Comparison of ENCODE assay signal across 12 mouse cellular contexts in the genomic region with DNA sequence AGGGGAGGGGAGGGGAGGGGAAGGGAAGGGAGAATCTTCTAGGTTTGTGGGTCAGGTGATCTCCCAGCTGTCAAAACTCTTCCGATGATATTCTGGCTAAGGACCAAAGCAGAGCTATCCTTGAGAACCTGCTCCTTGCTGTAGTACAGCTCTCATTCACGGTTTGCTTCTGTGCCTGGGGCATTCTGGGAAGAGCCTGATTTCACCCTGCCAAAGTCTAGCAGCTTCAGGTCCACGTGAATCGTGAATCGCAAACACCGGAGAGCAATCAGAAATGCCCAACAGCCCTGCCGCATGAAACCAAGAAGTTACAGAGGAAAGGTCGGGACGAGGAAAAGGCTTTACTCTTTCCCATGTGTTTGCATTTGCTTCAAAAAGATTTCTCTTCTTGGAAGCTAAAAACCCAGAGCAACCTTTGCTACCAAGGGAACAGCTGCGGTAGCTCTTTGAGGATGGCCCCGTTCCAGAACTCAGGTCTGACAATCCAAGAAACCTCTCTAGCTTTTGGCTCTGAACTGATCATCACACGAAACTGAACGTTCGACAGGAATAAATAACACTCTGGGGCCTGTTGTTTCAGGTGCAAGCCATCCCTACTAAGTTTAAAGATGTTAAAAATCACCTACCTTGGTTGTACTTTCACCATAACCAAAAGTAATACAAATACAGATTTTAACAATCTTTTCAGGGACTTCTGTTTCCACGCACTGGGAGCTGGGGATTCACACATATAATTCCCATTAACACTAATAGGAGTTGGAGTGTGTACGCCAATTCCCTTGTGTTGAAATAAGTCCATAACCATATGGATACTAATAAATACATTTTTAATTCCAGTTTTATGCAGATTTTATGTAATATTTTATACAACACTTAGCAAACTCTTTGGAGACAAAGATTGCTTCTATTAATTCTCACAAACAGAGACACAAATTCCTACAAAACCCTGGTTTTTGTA.
DNase-seq lines count a peak whose midpoint lies in the region; ATAC-seq and TF ChIP-seq lines count a peak whose summit lies in the region.
"Had no signal": no experiment of that assay in that cellular context is flagged by ENCODE, and none has a peak within 500 bp of the region (broad histone marks: within the 10 kb centered on the region; RNA-seq: fewer than 3 reads in every experiment).

No protein-coding gene starts in this region.

- peak; percentile 31 for DNase-seq in hindbrain, embryonic 14.5 days (ENCODE audit: low spot score)
- peak; percentile 23 for DNase-seq in lung, embryonic 14.5 days
- DNase-seq in lung, adult 2 months: no peak
- DNase-seq in brain, embryonic 14.5 days (ENCODE audit: low read depth): peak; percentile 77
- DNase-seq in cerebellum, postnatal 10 days: peak; percentile 90
- DNase-seq in thymus, adult 2 months: no peak
- DNase-seq in embryo, embryonic 11 days: no peak
- DNase-seq: gastrocnemius, postnatal 25 days; layer of hippocampus, adult 9-11 months; lung, postnatal 4 days had no signal

- H3K9ac ChIP-seq in hindbrain, embryonic 14.5 days: no peak overlapping the region
- H3K9ac ChIP-seq in hindbrain, embryonic 13.5 days: no peak overlapping the region
- H3K9ac ChIP-seq in lung, embryonic 14.5 days: no peak overlapping the region
- H3K9ac ChIP-seq: limb, embryonic 15.5 days had no signal

- H3K36me3 ChIP-seq in hindbrain, embryonic 14.5 days (replicated peaks; ENCODE audit: control insufficient read depth, insufficient read depth): no peaks in the 10 kb centered on the region
- no peaks in the 10 kb centered on the region for H3K36me3 ChIP-seq in hindbrain, embryonic 13.5 days
- no peaks in the 10 kb centered on the region for H3K36me3 ChIP-seq in lung, embryonic 14.5 days (ENCODE audit: insufficient read depth)
- no peaks in the 10 kb centered on the region for H3K36me3 ChIP-seq in thymus, adult 2 months (ENCODE audit: control insufficient read depth, insufficient read depth, low read length)
- H3K36me3 ChIP-seq: limb, embryonic 15.5 days had no signal

- H3K9me3 ChIP-seq in hindbrain, embryonic 14.5 days (ENCODE audit: control insufficient read depth, low read length): no peaks in the 10 kb centered on the region
- H3K9me3 ChIP-seq in hindbrain, embryonic 13.5 days: no peaks in the 10 kb centered on the region
- no peaks in the 10 kb centered on the region for H3K9me3 ChIP-seq in lung, embryonic 14.5 days (ENCODE audit: low read depth, low read length)
- H3K9me3 ChIP-seq: limb, embryonic 15.5 days had no signal

- H3K27me3 ChIP-seq in hindbrain, embryonic 14.5 days (ENCODE audit: control insufficient read depth, insufficient read depth, low read length): no peaks in the 10 kb centered on the region
- H3K27me3 ChIP-seq in hindbrain, embryonic 13.5 days: 0 out of 2 replicates have a peak, but pooled peaks cover 5% of the 10 kb centered on the region
- H3K27me3 ChIP-seq in lung, embryonic 14.5 days (ENCODE audit: insufficient read depth, low read length): no peaks in the 10 kb centered on the region
- no peaks in the 10 kb centered on the region for H3K27me3 ChIP-seq in thymus, adult 2 months (ENCODE audit: control insufficient read depth, insufficient read depth, low read length)
- H3K27me3 ChIP-seq: limb, embryonic 15.5 days had no signal

- no peak for TF ChIP-seq POLR2A in lung, adult 2 months (IDR thresholded peaks at IDR 0.05; ENCODE audit: borderline replicate concordance, extremely low read depth, low read depth, low read length)
- no peak for TF ChIP-seq POLR2A in brain, embryonic 14.5 days (IDR thresholded peaks at IDR 0.05; ENCODE audit: borderline replicate concordance, extremely low read depth, insufficient read depth, insufficient read length, poor library complexity, severe bottlenecking)
- no peak for TF ChIP-seq POLR2A in thymus, adult 2 months (IDR thresholded peaks at IDR 0.05; ENCODE audit: control insufficient read depth, extremely low read depth, insufficient read depth, low read length, poor library complexity)

- no peak overlapping the region for H3K4me2 ChIP-seq in hindbrain, embryonic 14.5 days (replicated peaks)
- H3K4me2 ChIP-seq in hindbrain, embryonic 13.5 days: no peak overlapping the region
- H3K4me2 ChIP-seq in lung, embryonic 14.5 days: no peak overlapping the region
- H3K4me2 ChIP-seq: limb, embryonic 15.5 days had no signal

- no peak for TF ChIP-seq CTCF in lung, embryonic 14.5 days (IDR thresholded peaks at IDR 0.05; ENCODE audit: low read depth)
- no peak for TF ChIP-seq CTCF in lung, adult 2 months (IDR thresholded peaks at IDR 0.05; ENCODE audit: insufficient read depth, low read length)
- no peak for TF ChIP-seq CTCF in brain, embryonic 14.5 days (IDR thresholded peaks at IDR 0.05; ENCODE audit: borderline replicate concordance, extremely low read depth, insufficient read depth, insufficient read length)
- TF ChIP-seq CTCF in thymus, adult 2 months (IDR thresholded peaks at IDR 0.05; ENCODE audit: borderline replicate concordance, control insufficient read depth, extremely low read depth, insufficient read depth, low read length, poor library complexity): no peak

- WGBS in hindbrain, embryonic 14.5 days: 69% methylated on average over 16 of the region's 16 CpGs
- WGBS in hindbrain, embryonic 13.5 days: 71% methylated on average over 16 of the region's 16 CpGs
- 52% methylated on average over 16 of the region's 16 CpGs for WGBS in lung, embryonic 14.5 days
- WGBS in lung, adult 2 months: 61% methylated on average over 16 of the region's 16 CpGs
- 84% methylated on average over 16 of the region's 16 CpGs for WGBS in thymus, adult 2 months

- ATAC-seq in hindbrain, embryonic 14.5 days (ENCODE audit: low FRiP score): peak; percentile 17; the same call in 1 of the 2 replicates
- no peak for ATAC-seq in hindbrain, embryonic 13.5 days (ENCODE audit: low FRiP score)
- ATAC-seq in lung, embryonic 14.5 days (ENCODE audit: insufficient read depth): no peak

- H3K27ac ChIP-seq in hindbrain, embryonic 14.5 days: peak overlapping the region; percentile 26; the same call in 1 of the 2 replicates
- no peak overlapping the region for H3K27ac ChIP-seq in hindbrain, embryonic 13.5 days
- H3K27ac ChIP-seq in lung, embryonic 14.5 days (ENCODE audit: low read depth): no peak overlapping the region
- H3K27ac ChIP-seq in thymus, adult 2 months (ENCODE audit: control insufficient read depth, insufficient read depth, low read length): no peak overlapping the region
- H3K27ac ChIP-seq: limb, embryonic 15.5 days had no signal

- no peaks in the 10 kb centered on the region for H3K4me1 ChIP-seq in hindbrain, embryonic 14.5 days (replicated peaks; ENCODE audit: control insufficient read depth, insufficient read depth, low read length)
- H3K4me1 ChIP-seq in hindbrain, embryonic 13.5 days (replicated peaks): 0 out of 2 replicates have a peak, but pooled peaks cover 5% of the 10 kb centered on the region
- H3K4me1 ChIP-seq in lung, embryonic 14.5 days (ENCODE audit: insufficient read depth): no peaks in the 10 kb centered on the region
- H3K4me1 ChIP-seq in lung, adult 2 months (ENCODE audit: control insufficient read depth, insufficient read depth, low read length): no peaks in the 10 kb centered on the region
- no peaks in the 10 kb centered on the region for H3K4me1 ChIP-seq in thymus, adult 2 months (replicated peaks; ENCODE audit: control insufficient read depth, insufficient read depth, low read length)
- H3K4me1 ChIP-seq: limb, embryonic 15.5 days had no signal

- no peak overlapping the region for H3K4me3 ChIP-seq in hindbrain, embryonic 14.5 days (replicated peaks; ENCODE audit: low read length)
- H3K4me3 ChIP-seq in hindbrain, embryonic 13.5 days: no peak overlapping the region
- H3K4me3 ChIP-seq in lung, embryonic 14.5 days (ENCODE audit: low read depth, low read length): no peak overlapping the region
- H3K4me3 ChIP-seq in lung, adult 2 months (replicated peaks; ENCODE audit: extremely low read depth, low read depth, low read length): no peak overlapping the region
- no peak overlapping the region for H3K4me3 ChIP-seq in thymus, adult 2 months (ENCODE audit: control insufficient read depth, insufficient read depth, low read length)
- H3K4me3 ChIP-seq: limb, embryonic 15.5 days had no signal

Comparison
In these comparisons a context has a peak if more than half of its experiments do, and no peak if none do; other contexts are left out.
1. DNase-seq: peak in hindbrain, embryonic 14.5 days (single experiment), lung, embryonic 14.5 days (single experiment), brain, embryonic 14.5 days (single experiment) and cerebellum, postnatal 10 days (2 of 2); none in lung, adult 2 months (single experiment), thymus, adult 2 months (single experiment) and embryo, embryonic 11 days (single experiment).